Mouse (Mus musculus) midbrain, embryonic 16.5 days (tissue): ENCODE data around the gene Pde8b. TPM values are rescaled to one million over a fixed set of nuclear protein-coding genes. Genes with fewer than 3 reads are reported as not detected.

Experiments used
- ATAC-seq: fragments of 200-750 bp; cut with Nextera tagmentation; 2 replicates; pipeline ENCODE4 v1.8.0; 2017; ENCODE audit warnings: moderate TSS enrichment
- H3K27ac ChIP-seq: fragments of 300-500 bp; sonication (generic); 2 replicates; pipeline ENCODE4 v1.5.1; 2014; ENCODE audit warnings: mild to moderate bottlenecking, low read length, mixed read lengths
- H3K27me3 ChIP-seq: fragments of 300-500 bp; sonication (generic); 2 replicates; pipeline ENCODE4 v1.6.1; 2014; ENCODE audit warnings: low read depth, low read length, mixed read lengths; ENCODE audit not compliant: control insufficient read depth, insufficient read depth
- H3K36me3 ChIP-seq: fragments of 300-500 bp; sonication (generic); 2 replicates; pipeline ENCODE4 v1.6.1; 2014; ENCODE audit warnings: mild to moderate bottlenecking, low read length, moderate library complexity, mixed read lengths; ENCODE audit not compliant: control insufficient read depth, insufficient read depth
- H3K4me1 ChIP-seq: fragments of 300-500 bp; sonication (generic); 2 replicates; pipeline ENCODE4 v1.6.1; 2014; ENCODE audit warnings: mild to moderate bottlenecking, low read length, mixed read lengths; ENCODE audit not compliant: control insufficient read depth, insufficient read depth
- H3K4me2 ChIP-seq: fragments of 300-500 bp; sonication (generic); 2 replicates; pipeline ENCODE4 v1.6.1; 2014; ENCODE audit warnings: mild to moderate bottlenecking, low read length, mixed read lengths
- H3K4me3 ChIP-seq: fragments of 300-500 bp; sonication (generic); 2 replicates; pipeline ENCODE4 v1.5.1; 2014; ENCODE audit warnings: low read depth, mild to moderate bottlenecking, low read length, moderate library complexity, mixed read lengths
- H3K9ac ChIP-seq: fragments of 300-500 bp; sonication (generic); 2 replicates; pipeline ENCODE4 v1.6.1; 2014; ENCODE audit warnings: low read depth, low read length, mixed read lengths
- H3K9me3 ChIP-seq: fragments of 300-500 bp; sonication (generic); replicated peaks from 2 replicates; pipeline ENCODE4 v1.6.1; 2014; ENCODE audit warnings: mild to moderate bottlenecking, low read length, mixed read lengths; ENCODE audit not compliant: control insufficient read depth, poor library complexity, severe bottlenecking
- WGBS: fragments of 180-500 bp; shearing (Covaris S2); extraction: QIAGEN DNeasy Blood & Tissue Kit; methylation state at CpG from one replicate; pipeline ENCODE4 v1.1.7; 2014; 5-methylcytosine and 5-hydroxymethylcytosine counted together
- polyA plus RNA-seq: library from polyadenylated mRNA; unstranded; fragments of >200 nt; fragmentation: Nextera tagmentation; extraction: Ambion mirVana; gene quantifications from 2 replicates; pipeline ENCODE4 v1.2.1, GENCODE M21; 2015

Pde8b gene
- polyA plus RNA-seq, 1 experiment from 2014 or later: 11.0 TPM

DNA sequence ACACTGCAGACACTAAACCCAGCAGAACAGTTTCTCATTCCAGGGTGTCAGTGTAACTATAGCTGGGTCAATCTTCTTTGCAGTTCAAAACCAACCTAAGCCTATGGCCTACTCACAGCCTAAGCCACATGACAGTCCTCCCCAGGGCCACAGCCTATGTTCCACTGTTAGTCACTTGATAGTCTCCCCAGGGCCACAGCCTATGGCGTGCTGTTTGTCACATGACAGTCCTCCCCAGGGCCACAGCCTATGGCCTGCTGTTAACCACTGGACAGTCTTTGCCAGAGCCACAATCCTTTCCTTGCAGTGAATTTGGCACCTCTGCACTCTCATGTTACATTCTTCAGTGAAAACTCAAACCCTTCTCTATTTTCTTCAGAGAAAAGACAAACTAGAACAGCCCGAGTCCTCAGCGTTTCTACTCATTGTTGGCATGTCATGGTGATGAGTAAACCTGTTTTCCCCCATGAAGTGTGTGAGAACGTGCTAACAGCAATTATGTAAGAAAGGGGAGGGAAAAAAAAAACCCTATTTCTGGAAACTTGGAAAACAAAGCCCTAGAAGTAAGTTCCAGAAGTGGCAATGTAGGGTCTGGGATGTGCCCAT is 147.0 kb downstream of the Pde8b start:
- Histone ChIP-seq H3K9me3 (no peaks in the 10 kb centered on the region), H3K9ac (no peak overlapping the region), H3K4me1 (peaks cover 5% of the 10 kb centered on the region; the same call in 1 of the 2 replicates), H3K27ac (no peak overlapping the region), H3K4me2 (no peak overlapping the region), H3K27me3 (no peaks in the 10 kb centered on the region), H3K36me3 (no peaks in the 10 kb centered on the region), H3K4me3 (no peak overlapping the region)
- 65% methylated on average over 4 of the region's 4 CpGs for WGBS
- no peak for ATAC-seq

DNA sequence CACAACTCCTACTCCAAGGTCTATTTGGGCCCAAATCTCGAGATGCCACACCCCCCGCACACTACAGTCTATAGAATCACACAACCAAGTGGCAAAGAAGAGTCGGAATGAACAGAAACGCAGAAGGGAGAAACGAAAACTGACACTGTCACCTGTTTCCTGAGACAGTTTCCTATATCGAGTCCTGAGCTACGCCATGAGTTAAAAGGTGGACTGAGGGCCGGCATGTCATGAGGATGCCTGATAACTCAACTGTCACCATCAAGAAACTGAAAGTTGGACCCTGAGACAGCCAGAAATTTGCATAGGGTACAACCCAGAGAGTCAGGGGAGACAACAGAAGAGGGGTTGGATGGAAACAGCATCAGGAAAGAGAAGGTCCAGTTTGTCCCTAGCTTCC is 148.8 kb downstream of the Pde8b start:
- H3K27me3 ChIP-seq: no peaks in the 10 kb centered on the region
- H3K9ac ChIP-seq: no peak overlapping the region
- no peak overlapping the region for H3K4me2 ChIP-seq
- ATAC-seq: no peak
- H3K9me3 ChIP-seq: no peaks in the 10 kb centered on the region
- H3K4me1 ChIP-seq: peaks cover 5% of the 10 kb centered on the region; the same call in 1 of the 2 replicates
- H3K36me3 ChIP-seq: no peaks in the 10 kb centered on the region
- WGBS: 91% methylated on average over 8 of the region's 8 CpGs
- H3K27ac ChIP-seq: no peak overlapping the region
- H3K4me3 ChIP-seq: no peak overlapping the region

DNA sequence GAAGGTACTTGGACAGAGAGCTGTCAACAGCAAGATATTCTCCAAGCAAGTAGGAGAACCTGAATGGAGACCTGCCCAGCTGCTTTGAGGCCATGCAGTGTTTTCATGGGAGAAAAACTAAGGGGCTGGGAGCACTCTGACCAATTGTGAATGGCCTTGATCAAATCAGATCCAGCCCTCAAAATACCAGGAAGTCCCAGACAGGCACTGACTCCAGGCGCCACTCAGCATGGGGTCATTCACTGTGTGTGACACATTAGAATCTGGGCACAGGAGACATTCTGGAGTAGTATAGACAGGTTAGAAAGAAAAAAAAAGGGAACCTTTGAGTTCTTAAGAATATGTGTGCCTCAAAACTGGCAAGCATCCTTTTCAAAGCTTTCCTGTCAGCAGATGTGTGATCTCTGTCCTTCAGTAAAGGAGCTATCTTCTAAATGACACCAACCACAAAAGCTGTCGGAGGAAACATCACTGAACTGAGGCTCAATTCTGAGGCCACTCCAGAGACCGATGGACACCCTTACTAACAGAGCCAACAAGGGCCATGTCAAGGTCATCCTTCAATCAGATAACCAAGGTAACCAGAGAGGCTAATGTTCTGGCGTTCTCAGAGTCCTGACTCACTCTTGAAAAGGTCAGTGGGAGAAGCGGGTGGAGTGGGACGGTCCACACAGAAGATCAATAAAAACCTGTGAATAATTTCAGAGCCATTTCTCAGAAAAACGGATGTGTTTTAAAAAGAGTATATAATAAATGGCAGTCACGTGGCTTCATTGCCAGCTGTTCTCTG is 151.0 kb downstream of the Pde8b start:
- no peak overlapping the region for H3K9ac ChIP-seq
- no peak overlapping the region for H3K27ac ChIP-seq
- no peaks in the 10 kb centered on the region for H3K36me3 ChIP-seq
- H3K9me3 ChIP-seq: no peaks in the 10 kb centered on the region
- H3K27me3 ChIP-seq: no peaks in the 10 kb centered on the region
- peaks cover 5% of the 10 kb centered on the region; the same call in 1 of the 2 replicates for H3K4me1 ChIP-seq
- no peak overlapping the region for H3K4me2 ChIP-seq
- WGBS: 82% methylated on average over 8 of the region's 8 CpGs
- no peak overlapping the region for H3K4me3 ChIP-seq
- ATAC-seq: no peak

DNA sequence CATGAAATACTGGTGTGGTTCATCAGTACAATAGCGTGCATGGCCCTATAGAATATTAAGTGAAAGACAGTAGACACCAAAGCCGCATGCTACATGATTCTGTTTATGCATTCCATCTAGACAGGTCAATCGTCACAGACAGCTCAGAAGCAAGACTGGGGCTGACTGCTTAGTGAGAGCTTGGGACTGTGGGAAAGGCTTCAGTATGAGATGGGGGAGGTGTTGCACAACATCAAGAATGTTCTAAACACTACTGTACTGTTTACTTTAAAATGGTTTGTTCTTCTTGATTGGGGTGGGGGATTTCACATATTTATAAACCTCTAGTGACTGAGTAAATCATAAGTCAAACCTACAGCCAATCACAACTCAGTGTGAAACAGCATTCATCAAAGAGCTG is 153.5 kb downstream of the Pde8b start:
- no peaks in the 10 kb centered on the region for H3K9me3 ChIP-seq
- 77% methylated on average over 3 of the region's 3 CpGs for WGBS
- H3K36me3 ChIP-seq: no peaks in the 10 kb centered on the region
- H3K27ac ChIP-seq: no peak overlapping the region
- no peak overlapping the region for H3K9ac ChIP-seq
- H3K4me3 ChIP-seq: no peak overlapping the region
- no peaks in the 10 kb centered on the region for H3K27me3 ChIP-seq
- H3K4me1 ChIP-seq: peaks cover 5% of the 10 kb centered on the region; the same call in 1 of the 2 replicates
- no peak for ATAC-seq
- no peak overlapping the region for H3K4me2 ChIP-seq

DNA sequence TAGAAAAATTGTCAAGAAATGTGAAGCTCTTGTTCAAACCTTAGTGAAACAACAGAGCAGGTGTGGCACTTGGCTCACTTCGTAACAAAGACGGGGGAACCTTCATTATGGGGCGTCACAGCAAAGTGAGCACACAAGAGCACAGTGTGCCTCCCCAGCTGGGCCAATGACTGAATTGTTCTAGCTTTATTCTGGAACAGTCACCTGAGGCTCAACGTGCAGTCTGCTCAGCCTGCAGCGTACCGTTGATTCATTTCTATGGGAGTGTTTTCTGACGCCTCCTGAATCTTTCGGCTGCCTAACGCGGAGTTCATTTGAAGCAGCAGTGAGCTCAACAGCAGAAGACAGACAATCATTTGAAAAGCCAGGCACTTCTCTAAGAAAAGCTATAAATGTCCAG is 154.3 kb downstream of the Pde8b start:
- Histone ChIP-seq H3K4me1 (peaks cover 5% of the 10 kb centered on the region; the same call in 1 of the 2 replicates), H3K27me3 (no peaks in the 10 kb centered on the region), H3K27ac (no peak overlapping the region), H3K9ac (no peak overlapping the region), H3K36me3 (no peaks in the 10 kb centered on the region), H3K4me3 (no peak overlapping the region), H3K4me2 (no peak overlapping the region), H3K9me3 (no peaks in the 10 kb centered on the region)
- 0 out of 2 replicates have a peak, but pooled peaks have one; percentile 36 for ATAC-seq
- 63% methylated on average over 10 of the region's 10 CpGs for WGBS

DNA sequence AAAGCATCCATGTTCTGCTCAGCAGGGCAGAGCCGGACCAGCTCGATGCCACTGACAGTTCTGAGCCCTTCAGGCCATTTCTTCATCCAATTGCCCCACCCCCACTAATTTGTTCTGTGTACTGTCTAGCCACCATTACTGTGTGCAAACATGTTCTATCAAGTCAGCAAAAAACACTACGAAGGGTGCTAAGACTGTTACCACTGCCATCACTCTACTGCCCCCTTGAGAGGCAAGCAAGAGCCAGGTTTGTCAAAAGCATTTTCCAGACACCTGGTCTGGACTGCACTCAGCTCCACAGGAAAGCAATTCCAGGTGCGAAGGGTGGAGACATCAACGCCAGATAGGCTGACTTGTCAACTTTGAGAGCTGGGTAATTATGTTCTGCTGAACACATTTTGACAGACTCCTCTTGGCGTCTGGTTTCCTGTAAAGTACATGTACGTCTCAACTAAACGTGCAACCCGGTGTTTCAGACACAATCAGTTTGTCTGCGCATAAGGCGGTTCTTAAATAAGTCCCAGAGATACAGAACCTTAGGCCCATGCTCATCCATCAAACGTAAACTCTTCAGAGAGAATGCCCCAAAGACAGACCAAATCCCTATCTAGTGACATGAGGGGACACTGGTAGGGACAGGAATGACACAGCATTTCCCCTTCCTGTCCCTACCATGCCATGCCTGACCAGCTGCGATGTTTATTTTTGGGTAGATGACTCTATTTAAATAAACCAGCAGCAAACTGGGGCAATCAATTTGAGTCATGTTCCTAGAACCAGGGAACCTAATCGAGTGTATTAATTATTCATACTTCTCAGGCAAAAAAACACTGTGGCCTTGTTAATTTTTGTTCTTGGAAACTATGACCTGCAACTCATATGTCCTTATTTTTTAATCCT is 158.3 kb downstream of the Pde8b start:
- 86% methylated on average over 14 of the region's 14 CpGs for WGBS

DNA sequence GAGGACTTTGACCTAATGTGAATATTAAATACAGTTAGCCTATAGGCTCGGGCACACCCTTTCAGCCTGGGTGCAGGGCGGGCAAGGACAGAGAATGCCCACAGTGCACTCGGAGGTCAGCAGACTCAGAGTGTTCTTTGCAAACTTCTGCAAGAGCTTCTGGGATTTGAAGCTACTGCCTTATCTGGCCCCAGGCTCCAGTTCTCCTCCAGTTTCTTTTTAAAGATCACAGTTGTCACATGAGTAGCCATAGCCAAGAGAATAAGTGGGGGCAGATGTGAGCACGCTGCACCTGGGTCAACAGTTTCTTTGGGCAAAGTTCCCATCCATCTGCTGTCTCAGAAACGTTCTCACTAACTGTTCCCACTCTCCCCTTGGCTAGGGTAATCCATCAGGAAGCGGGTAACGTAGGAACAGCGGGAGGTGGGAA is 162.8 kb downstream of the Pde8b start:
- ATAC-seq: no peak
- no peak overlapping the region for H3K4me3 ChIP-seq
- H3K27ac ChIP-seq: no peak overlapping the region
- no peaks in the 10 kb centered on the region for H3K4me1 ChIP-seq
- H3K27me3 ChIP-seq: no peaks in the 10 kb centered on the region
- no peaks in the 10 kb centered on the region for H3K9me3 ChIP-seq
- H3K4me2 ChIP-seq: no peak overlapping the region
- no peaks in the 10 kb centered on the region for H3K36me3 ChIP-seq
- H3K9ac ChIP-seq: no peak overlapping the region
- WGBS: 83% methylated on average over 8 of the region's 8 CpGs

More for the DNA sequence above, 158.3 kb downstream of the Pde8b start:
- H3K9ac ChIP-seq: no peak overlapping the region
- no peaks in the 10 kb centered on the region for H3K4me1 ChIP-seq
- H3K27ac ChIP-seq: no peak overlapping the region
- ATAC-seq: no peak
- no peak overlapping the region for H3K4me2 ChIP-seq
- H3K9me3 ChIP-seq: no peaks in the 10 kb centered on the region
- H3K27me3 ChIP-seq: no peaks in the 10 kb centered on the region
- H3K36me3 ChIP-seq: no peaks in the 10 kb centered on the region
- no peak overlapping the region for H3K4me3 ChIP-seq

DNA sequence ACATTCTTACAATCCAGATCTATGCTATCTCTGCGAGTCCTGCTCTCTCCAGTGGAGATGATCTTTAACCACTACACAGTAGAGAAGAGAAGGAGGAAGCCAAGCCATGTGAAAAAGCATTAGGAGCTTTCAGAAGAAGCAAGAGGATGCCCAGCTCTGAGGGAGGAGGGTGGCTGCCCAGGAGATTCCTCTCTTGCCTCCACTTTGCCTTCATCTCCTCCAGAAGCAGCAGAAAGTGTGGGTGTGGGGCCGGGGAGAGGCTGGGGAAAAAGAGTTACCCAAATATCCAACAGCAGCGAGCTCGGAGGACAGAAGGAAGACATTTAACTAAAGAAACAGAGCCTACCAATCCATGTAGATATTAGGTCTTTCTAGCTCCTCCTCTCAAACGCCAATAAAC is 164.1 kb downstream of the Pde8b start:
- Histone ChIP-seq H3K4me1 (no peaks in the 10 kb centered on the region), H3K4me3 (no peak overlapping the region), H3K27me3 (no peaks in the 10 kb centered on the region), H3K9ac (no peak overlapping the region), H3K36me3 (no peaks in the 10 kb centered on the region), H3K27ac (no peak overlapping the region), H3K4me2 (no peak overlapping the region), H3K9me3 (no peaks in the 10 kb centered on the region)
- ATAC-seq: no peak
- WGBS: 91% methylated on average over 5 of the region's 5 CpGs
